Mouse (Mus musculus): ENCODE measurements around the gene Ccser1. TPM values are rescaled to one million over a fixed set of nuclear protein-coding genes. Genes with fewer than 3 reads are reported as not detected.
A peak's percentile ranks its signal among the peaks of the same experiment; 100 is the strongest.

The Ccser1 gene
- polyA plus RNA-seq, 1 experiment from 2014 or later = 26.2 TPM

- Histone ChIP-seq H3K9ac (replicated peaks; ENCODE audit: low read depth, low read length) (no peak overlapping the region), H3K36me3 (ENCODE audit: control insufficient read depth, insufficient read depth) (no peaks in the 10 kb centered on the region), H3K4me3 (replicated peaks; ENCODE audit: low read length) (no peak overlapping the region), H3K4me1 (replicated peaks; ENCODE audit: control insufficient read depth, insufficient read depth, low read length) (no peaks in the 10 kb centered on the region), H3K27me3 (replicated peaks; ENCODE audit: control insufficient read depth, insufficient read depth, low read length) (no peaks in the 10 kb centered on the region), H3K4me2 (ENCODE audit: low read length) (no peak overlapping the region), H3K27ac (ENCODE audit: low read length) (no peak overlapping the region), H3K9me3 (ENCODE audit: control insufficient read depth, low read length) (no peaks in the 10 kb centered on the region)
- no peak for ATAC-seq
- WGBS = 82% methylated on average over 2 of the region's 2 CpGs
These were observed 335.2 kb downstream of the Ccser1 start for GRCm38 (mm10) chr6:61515310-61515709.

- no peaks in the 10 kb centered on the region for H3K36me3 ChIP-seq (ENCODE audit: control insufficient read depth, insufficient read depth)
- H3K27ac ChIP-seq (ENCODE audit: low read length) = no peak overlapping the region
- H3K4me3 ChIP-seq (replicated peaks; ENCODE audit: low read length) = no peak overlapping the region
- no peak overlapping the region for H3K9ac ChIP-seq (replicated peaks; ENCODE audit: low read depth, low read length)
- H3K4me2 ChIP-seq (ENCODE audit: low read length) = no peak overlapping the region
- H3K4me1 ChIP-seq (replicated peaks; ENCODE audit: control insufficient read depth, insufficient read depth, low read length) = no peaks in the 10 kb centered on the region
- no peaks in the 10 kb centered on the region for H3K9me3 ChIP-seq (ENCODE audit: control insufficient read depth, low read length)
- 89% methylated on average over 2 of the region's 2 CpGs for WGBS
- no peaks in the 10 kb centered on the region for H3K27me3 ChIP-seq (replicated peaks; ENCODE audit: control insufficient read depth, insufficient read depth, low read length)
- ATAC-seq = no peak
These were observed 341.5 kb downstream of the Ccser1 start for GRCm38 (mm10) chr6:61521587-61521986.

- H3K9me3 ChIP-seq (ENCODE audit: control insufficient read depth, low read length) = no peaks in the 10 kb centered on the region
- WGBS = 49% methylated on average over 3 of the region's 3 CpGs
- no peak overlapping the region for H3K9ac ChIP-seq (replicated peaks; ENCODE audit: low read depth, low read length)
- no peak overlapping the region for H3K4me2 ChIP-seq (ENCODE audit: low read length)
- H3K27me3 ChIP-seq (replicated peaks; ENCODE audit: control insufficient read depth, insufficient read depth, low read length) = no peaks in the 10 kb centered on the region
- no peak overlapping the region for H3K27ac ChIP-seq (ENCODE audit: low read length)
- ATAC-seq = no peak
- H3K36me3 ChIP-seq (ENCODE audit: control insufficient read depth, insufficient read depth) = no peaks in the 10 kb centered on the region
- H3K4me1 ChIP-seq (replicated peaks; ENCODE audit: control insufficient read depth, insufficient read depth, low read length) = no peaks in the 10 kb centered on the region
- no peak overlapping the region for H3K4me3 ChIP-seq (replicated peaks; ENCODE audit: low read length)
These were observed 342.0 kb downstream of the Ccser1 start for GRCm38 (mm10) chr6:61522108-61522507.

- Histone ChIP-seq H3K36me3 (ENCODE audit: control insufficient read depth, insufficient read depth) (no peaks in the 10 kb centered on the region), H3K9ac (replicated peaks; ENCODE audit: low read depth, low read length) (no peak overlapping the region), H3K9me3 (ENCODE audit: control insufficient read depth, low read length) (no peaks in the 10 kb centered on the region), H3K4me3 (replicated peaks; ENCODE audit: low read length) (no peak overlapping the region), H3K27ac (ENCODE audit: low read length) (no peak overlapping the region), H3K4me1 (replicated peaks; ENCODE audit: control insufficient read depth, insufficient read depth, low read length) (no peaks in the 10 kb centered on the region), H3K4me2 (ENCODE audit: low read length) (no peak overlapping the region), H3K27me3 (replicated peaks; ENCODE audit: control insufficient read depth, insufficient read depth, low read length) (no peaks in the 10 kb centered on the region)
- 47% methylated on average over 14 of the region's 14 CpGs for WGBS
- no peak for ATAC-seq
These were observed 343.8 kb downstream of the Ccser1 start for GRCm38 (mm10) chr6:61523748-61524493.

GRCm38 (mm10) chr6:61540732-61541131 is 360.6 kb downstream of the Ccser1 start:
- Histone ChIP-seq H3K27ac (ENCODE audit: low read length) (no peak overlapping the region), H3K4me1 (replicated peaks; ENCODE audit: control insufficient read depth, insufficient read depth, low read length) (peaks cover 4% of the 10 kb centered on the region), H3K27me3 (replicated peaks; ENCODE audit: control insufficient read depth, insufficient read depth, low read length) (no peaks in the 10 kb centered on the region), H3K4me3 (replicated peaks; ENCODE audit: low read length) (no peak overlapping the region), H3K4me2 (ENCODE audit: low read length) (no peak overlapping the region), H3K9me3 (ENCODE audit: control insufficient read depth, low read length) (no peaks in the 10 kb centered on the region), H3K9ac (replicated peaks; ENCODE audit: low read depth, low read length) (no peak overlapping the region), H3K36me3 (ENCODE audit: control insufficient read depth, insufficient read depth) (no peaks in the 10 kb centered on the region)
- ATAC-seq = peak; percentile 91

GRCm38 (mm10) chr6:61543459-61544044 is 363.4 kb downstream of the Ccser1 start:
- peak; percentile 41; the same call in 1 of the 2 replicates for ATAC-seq
- WGBS = 21% methylated on average over 7 of the region's 7 CpGs
- H3K9ac ChIP-seq (replicated peaks; ENCODE audit: low read depth, low read length) = no peak overlapping the region
- no peaks in the 10 kb centered on the region for H3K9me3 ChIP-seq (ENCODE audit: control insufficient read depth, low read length)
- no peaks in the 10 kb centered on the region for H3K27me3 ChIP-seq (replicated peaks; ENCODE audit: control insufficient read depth, insufficient read depth, low read length)
- H3K4me3 ChIP-seq (replicated peaks; ENCODE audit: low read length) = no peak overlapping the region
- no peak overlapping the region for H3K27ac ChIP-seq (ENCODE audit: low read length)
- peak overlapping the region; percentile 22; the same call in 1 of the 2 replicates for H3K4me2 ChIP-seq (ENCODE audit: low read length)
- H3K36me3 ChIP-seq (ENCODE audit: control insufficient read depth, insufficient read depth) = no peaks in the 10 kb centered on the region
- H3K4me1 ChIP-seq (replicated peaks; ENCODE audit: control insufficient read depth, insufficient read depth, low read length) = peaks cover 4% of the 10 kb centered on the region

GRCm38 (mm10) chr6:61567551-61567950 is 387.4 kb downstream of the Ccser1 start:
- Histone ChIP-seq H3K27ac (ENCODE audit: low read length) (no peak overlapping the region), H3K9me3 (ENCODE audit: control insufficient read depth, low read length) (no peaks in the 10 kb centered on the region), H3K27me3 (replicated peaks; ENCODE audit: control insufficient read depth, insufficient read depth, low read length) (no peaks in the 10 kb centered on the region), H3K4me1 (replicated peaks; ENCODE audit: control insufficient read depth, insufficient read depth, low read length) (peaks cover 3% of the 10 kb centered on the region), H3K36me3 (ENCODE audit: control insufficient read depth, insufficient read depth) (no peaks in the 10 kb centered on the region), H3K9ac (replicated peaks; ENCODE audit: low read depth, low read length) (no peak overlapping the region), H3K4me3 (replicated peaks; ENCODE audit: low read length) (no peak overlapping the region), H3K4me2 (ENCODE audit: low read length) (no peak overlapping the region)
- peak; percentile 78 for ATAC-seq
- 43% methylated on average over 2 of the region's 2 CpGs for WGBS

- no peak overlapping the region for H3K27ac ChIP-seq (ENCODE audit: low read length)
- H3K27me3 ChIP-seq (replicated peaks; ENCODE audit: control insufficient read depth, insufficient read depth, low read length) = no peaks in the 10 kb centered on the region
- H3K36me3 ChIP-seq (ENCODE audit: control insufficient read depth, insufficient read depth) = no peaks in the 10 kb centered on the region
- no peaks in the 10 kb centered on the region for H3K9me3 ChIP-seq (ENCODE audit: control insufficient read depth, low read length)
- H3K4me3 ChIP-seq (replicated peaks; ENCODE audit: low read length) = no peak overlapping the region
- 59% methylated on average over 8 of the region's 8 CpGs for WGBS
- H3K4me2 ChIP-seq (ENCODE audit: low read length) = no peak overlapping the region
- peaks cover 3% of the 10 kb centered on the region for H3K4me1 ChIP-seq (replicated peaks; ENCODE audit: control insufficient read depth, insufficient read depth, low read length)
- ATAC-seq = peak; percentile 84
- H3K9ac ChIP-seq (replicated peaks; ENCODE audit: low read depth, low read length) = no peak overlapping the region
These were observed 387.8 kb downstream of the Ccser1 start for GRCm38 (mm10) chr6:61567967-61568366.

GRCm38 (mm10) chr6:61581696-61582095 is 401.6 kb downstream of the Ccser1 start:
- Histone ChIP-seq H3K36me3 (ENCODE audit: control insufficient read depth, insufficient read depth) (no peaks in the 10 kb centered on the region), H3K27me3 (replicated peaks; ENCODE audit: control insufficient read depth, insufficient read depth, low read length) (no peaks in the 10 kb centered on the region), H3K4me1 (replicated peaks; ENCODE audit: control insufficient read depth, insufficient read depth, low read length) (no peaks in the 10 kb centered on the region), H3K9ac (replicated peaks; ENCODE audit: low read depth, low read length) (no peak overlapping the region), H3K4me3 (replicated peaks; ENCODE audit: low read length) (no peak overlapping the region), H3K4me2 (ENCODE audit: low read length) (no peak overlapping the region), H3K9me3 (ENCODE audit: control insufficient read depth, low read length) (no peaks in the 10 kb centered on the region), H3K27ac (ENCODE audit: low read length) (no peak overlapping the region)
- ATAC-seq = peak; percentile 75
